ENCODE assay signal across 26 mouse cellular contexts in the genomic region with DNA sequence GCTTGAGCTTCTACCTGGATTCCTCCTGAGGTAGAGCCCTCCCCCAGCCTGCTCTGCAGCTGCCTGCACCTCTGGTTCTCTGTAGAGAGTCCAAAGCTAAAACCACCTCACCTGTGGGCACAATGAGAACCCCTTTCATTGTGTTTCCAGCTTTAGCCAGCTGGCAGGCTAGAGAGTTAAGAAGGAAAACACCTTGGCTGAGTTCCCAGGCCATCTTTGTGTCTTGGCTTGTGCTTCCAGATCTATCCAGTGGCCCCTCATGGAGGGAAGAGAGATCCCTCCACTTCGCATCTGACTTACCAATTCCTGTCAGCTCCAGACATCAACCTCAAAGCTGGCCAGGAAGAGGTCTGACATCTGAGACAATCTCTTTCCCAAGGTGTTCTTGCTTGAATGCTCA. TPM values are rescaled to one million over a fixed set of nuclear protein-coding genes. Genes with fewer than 3 reads are reported as not detected.
"Had no signal": no experiment of that assay in that cellular context is flagged by ENCODE, and none has a peak within 500 bp of the region (broad histone marks: within the 10 kb centered on the region; RNA-seq: fewer than 3 reads in every experiment).

No protein-coding gene starts in this region.

- H3K4me2 ChIP-seq: intestine, embryonic 15.5 days; limb, embryonic 12.5 days; liver, embryonic 12.5 days; liver, embryonic 15.5 days; midbrain, embryonic 12.5 days; neural tube, embryonic 13.5 days; stomach, embryonic 15.5 days had no signal

- H3K27me3 ChIP-seq: neural tube, embryonic 13.5 days; stomach, embryonic 15.5 days had no signal

- DNase-seq: kidney, adult 11 months; kidney, adult 9 months; liver; lung, adult 18-20 months; retina, postnatal 1 day; right cerebral cortex, postnatal 25 days; spleen, adult 18-20 months; thymus, postnatal 25 days had no signal

- H3K4me3 ChIP-seq: intestine, embryonic 15.5 days; limb, embryonic 12.5 days; liver, embryonic 12.5 days; liver, embryonic 15.5 days; midbrain, embryonic 12.5 days; myocyte; neural tube, embryonic 13.5 days; stomach, embryonic 15.5 days had no signal

- H3K9ac ChIP-seq: intestine, embryonic 15.5 days; limb, embryonic 12.5 days; liver, embryonic 12.5 days; liver, embryonic 15.5 days; midbrain, embryonic 12.5 days; neural tube, embryonic 13.5 days; stomach, embryonic 15.5 days had no signal

- H3K36me3 ChIP-seq: intestine, embryonic 15.5 days; limb, embryonic 12.5 days; liver, embryonic 12.5 days; liver, embryonic 15.5 days; midbrain, embryonic 12.5 days; neural tube, embryonic 13.5 days; stomach, embryonic 15.5 days had no signal

- H3K27ac ChIP-seq: intestine, embryonic 15.5 days; kidney, postnatal 0 days; limb, embryonic 12.5 days; liver, embryonic 12.5 days; liver, embryonic 15.5 days; midbrain, embryonic 12.5 days; neural tube, embryonic 13.5 days; stomach, embryonic 15.5 days had no signal

- H3K9me3 ChIP-seq: intestine, embryonic 15.5 days; limb, embryonic 12.5 days; liver, embryonic 12.5 days; liver, embryonic 15.5 days; midbrain, embryonic 12.5 days; neural tube, embryonic 13.5 days; stomach, embryonic 15.5 days had no signal

- ATAC-seq: intestine, embryonic 15.5 days; liver, embryonic 12.5 days had no signal

RNA-seq across cellular contexts. Expression of gene Prss42, which starts 19.9 kb away (rescaled TPM):
- total RNA-seq: layer of hippocampus, adult 18-20 months; layer of hippocampus, postnatal 14 days; left cerebral cortex, adult 8-10 months; left cerebral cortex, postnatal 14 days; megakaryocyte progenitor cell, adult 5-6 weeks; monocyte, adult 5-6 weeks; neutrophil, adult 5-6 weeks had no signal
- polyA plus RNA-seq: intestine, embryonic 15.5 days; kidney, postnatal 0 days; limb, embryonic 12.5 days; liver, embryonic 12.5 days; liver, embryonic 15.5 days; lung, embryonic 16.5 days; midbrain, embryonic 12.5 days; myocyte; neural tube, embryonic 13.5 days; stomach, embryonic 15.5 days; thymus, postnatal 0 days had no signal

RNA-seq across cellular contexts. Expression of gene Pth1r, which starts 31.2 kb away (rescaled TPM):
- total RNA-seq: monocyte, adult 5-6 weeks; neutrophil, adult 5-6 weeks had no signal

RNA-seq across cellular contexts. Expression of gene Prss44, which starts 35.7 kb away (rescaled TPM):
- total RNA-seq: layer of hippocampus, adult 18-20 months; layer of hippocampus, postnatal 14 days; left cerebral cortex, adult 8-10 months; left cerebral cortex, postnatal 14 days; megakaryocyte progenitor cell, adult 5-6 weeks; monocyte, adult 5-6 weeks; neutrophil, adult 5-6 weeks had no signal
- polyA plus RNA-seq: intestine, embryonic 15.5 days; kidney, postnatal 0 days; limb, embryonic 12.5 days; liver, embryonic 12.5 days; liver, embryonic 15.5 days; lung, embryonic 16.5 days; midbrain, embryonic 12.5 days; myocyte; neural tube, embryonic 13.5 days; stomach, embryonic 15.5 days had no signal

RNA-seq across cellular contexts. Expression of gene Myl3, which starts 36.4 kb away (rescaled TPM):
- total RNA-seq: layer of hippocampus, adult 18-20 months; layer of hippocampus, postnatal 14 days; megakaryocyte progenitor cell, adult 5-6 weeks; monocyte, adult 5-6 weeks; neutrophil, adult 5-6 weeks had no signal

RNA-seq across cellular contexts. Expression of gene Prss43, which starts 48.4 kb away (rescaled TPM):
- total RNA-seq: left cerebral cortex, postnatal 14 days; megakaryocyte progenitor cell, adult 5-6 weeks; monocyte, adult 5-6 weeks; neutrophil, adult 5-6 weeks had no signal
- polyA plus RNA-seq: intestine, embryonic 15.5 days; kidney, postnatal 0 days; limb, embryonic 12.5 days; liver, embryonic 12.5 days; liver, embryonic 15.5 days; lung, embryonic 16.5 days; midbrain, embryonic 12.5 days; myocyte; neural tube, embryonic 13.5 days; stomach, embryonic 15.5 days; thymus, postnatal 0 days had no signal
